Mouse (Mus musculus): ENCODE data around the gene Ptprt. TPM values are rescaled to one million over a fixed set of nuclear protein-coding genes. Genes with fewer than 3 reads are reported as not detected.

The Ptprt gene
- polyA plus RNA-seq, 1 experiment: 1.1 TPM

- H3K4me3 ChIP-seq (ENCODE audit: control insufficient read depth, insufficient read depth, low read length): no peak overlapping the region
- no peak for DNase-seq
- no peak overlapping the region for H3K27ac ChIP-seq (ENCODE audit: control insufficient read depth, insufficient read depth, low read length)
- TF ChIP-seq POLR2A (IDR thresholded peaks at IDR 0.05; ENCODE audit: control insufficient read depth, extremely low read depth, insufficient read depth, low read length, poor library complexity) (no peak), CTCF (IDR thresholded peaks at IDR 0.05; ENCODE audit: borderline replicate concordance, control insufficient read depth, extremely low read depth, insufficient read depth, low read length, poor library complexity) (no peak)
- H3K27me3 ChIP-seq (ENCODE audit: control insufficient read depth, insufficient read depth, low read length): no peaks in the 10 kb centered on the region
- no peaks in the 10 kb centered on the region for H3K36me3 ChIP-seq (ENCODE audit: control insufficient read depth, insufficient read depth, low read length)
- H3K4me1 ChIP-seq (replicated peaks; ENCODE audit: control insufficient read depth, insufficient read depth, low read length): no peaks in the 10 kb centered on the region
- WGBS: 93% methylated on average over 12 of the region's 12 CpGs
These were observed 89.9 kb downstream of the Ptprt start for GRCm38 (mm10) chr2:162571037-162571436.

DNA sequence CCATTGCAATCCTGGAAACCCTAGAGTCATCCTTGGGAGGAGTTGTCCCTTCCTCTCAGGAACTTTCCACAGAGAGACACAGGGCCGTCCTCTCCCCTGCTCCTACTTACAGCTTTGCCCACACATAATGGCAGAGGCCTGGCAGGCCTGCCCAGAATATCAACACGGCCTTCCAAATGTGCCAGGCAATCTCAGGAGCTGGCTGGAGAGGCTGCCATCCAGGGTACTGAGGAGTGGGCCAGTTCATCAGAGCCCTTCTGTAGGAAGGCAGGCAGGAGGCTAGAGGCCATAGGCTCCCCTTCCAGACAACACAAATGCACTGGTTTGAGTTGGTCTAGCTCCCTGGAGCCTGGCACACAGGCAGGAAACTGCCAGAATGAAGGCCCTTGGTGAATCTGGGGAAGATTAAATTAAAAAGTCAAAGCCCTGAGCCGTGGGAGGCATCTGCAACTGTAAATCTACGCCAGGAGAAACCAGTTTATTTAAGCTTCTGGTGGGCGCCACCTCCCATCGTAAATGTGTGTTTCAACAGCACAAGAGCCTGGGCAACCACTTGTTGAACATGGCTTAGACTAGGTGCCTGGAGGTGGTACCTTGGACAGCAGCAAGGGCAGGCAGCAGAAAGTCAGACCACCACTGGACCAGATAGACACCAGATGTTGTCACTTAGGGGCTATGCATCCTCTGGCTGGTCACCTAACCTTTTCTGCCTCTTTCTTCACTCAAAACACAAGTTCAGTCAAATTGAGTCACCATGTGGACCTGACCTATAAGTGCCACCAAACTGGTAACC lies 92.4 kb downstream of the Ptprt start:
- Histone ChIP-seq H3K4me1 (replicated peaks; ENCODE audit: control insufficient read depth, insufficient read depth, low read length) (no peaks in the 10 kb centered on the region), H3K36me3 (ENCODE audit: control insufficient read depth, insufficient read depth, low read length) (no peaks in the 10 kb centered on the region), H3K4me3 (ENCODE audit: control insufficient read depth, insufficient read depth, low read length) (no peak overlapping the region), H3K27ac (ENCODE audit: control insufficient read depth, insufficient read depth, low read length) (no peak overlapping the region), H3K27me3 (ENCODE audit: control insufficient read depth, insufficient read depth, low read length) (no peaks in the 10 kb centered on the region)
- no peak for TF ChIP-seq POLR2A (IDR thresholded peaks at IDR 0.05; ENCODE audit: control insufficient read depth, extremely low read depth, insufficient read depth, low read length, poor library complexity)
- TF ChIP-seq CTCF (IDR thresholded peaks at IDR 0.05; ENCODE audit: borderline replicate concordance, control insufficient read depth, extremely low read depth, insufficient read depth, low read length, poor library complexity): no peak
- 71% methylated on average over 6 of the region's 6 CpGs for WGBS
- DNase-seq: no peak

DNA sequence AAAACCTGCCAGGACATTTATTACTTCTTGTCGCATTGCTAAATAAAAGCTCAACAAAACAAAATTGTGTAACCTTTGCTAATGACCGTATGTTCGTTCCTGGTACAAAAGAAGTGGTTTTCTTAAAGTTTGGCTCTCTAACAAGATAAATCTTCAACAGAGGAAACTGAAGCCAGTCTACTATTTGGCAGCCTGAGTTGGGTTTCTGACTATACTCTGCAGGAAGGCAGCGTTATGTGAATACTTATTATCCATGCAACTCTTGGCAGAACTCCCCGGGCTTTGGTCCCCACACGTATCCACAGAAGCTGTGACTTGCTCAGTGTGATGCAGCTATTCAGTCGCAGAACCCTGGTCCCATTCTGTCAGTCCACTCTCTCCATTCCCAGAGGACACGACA lies 112.6 kb downstream of the Ptprt start:
- H3K4me3 ChIP-seq (ENCODE audit: control insufficient read depth, insufficient read depth, low read length): no peak overlapping the region
- 90% methylated on average over 8 of the region's 8 CpGs for WGBS
- no peaks in the 10 kb centered on the region for H3K36me3 ChIP-seq (ENCODE audit: control insufficient read depth, insufficient read depth, low read length)
- no peaks in the 10 kb centered on the region for H3K27me3 ChIP-seq (ENCODE audit: control insufficient read depth, insufficient read depth, low read length)
- H3K4me1 ChIP-seq (replicated peaks; ENCODE audit: control insufficient read depth, insufficient read depth, low read length): no peaks in the 10 kb centered on the region
- DNase-seq: no peak
- TF ChIP-seq CTCF (IDR thresholded peaks at IDR 0.05; ENCODE audit: borderline replicate concordance, control insufficient read depth, extremely low read depth, insufficient read depth, low read length, poor library complexity) (no peak), POLR2A (IDR thresholded peaks at IDR 0.05; ENCODE audit: control insufficient read depth, extremely low read depth, insufficient read depth, low read length, poor library complexity) (no peak)
- no peak overlapping the region for H3K27ac ChIP-seq (ENCODE audit: control insufficient read depth, insufficient read depth, low read length)

GRCm38 (mm10) chr2:162531638-162532037 lies 129.3 kb downstream of the Ptprt start:
- Histone ChIP-seq H3K4me3 (ENCODE audit: control insufficient read depth, insufficient read depth, low read length) (no peak overlapping the region), H3K36me3 (ENCODE audit: control insufficient read depth, insufficient read depth, low read length) (no peaks in the 10 kb centered on the region), H3K27ac (ENCODE audit: control insufficient read depth, insufficient read depth, low read length) (no peak overlapping the region), H3K27me3 (ENCODE audit: control insufficient read depth, insufficient read depth, low read length) (no peaks in the 10 kb centered on the region), H3K4me1 (replicated peaks; ENCODE audit: control insufficient read depth, insufficient read depth, low read length) (no peaks in the 10 kb centered on the region)
- 65% methylated on average over 7 of the region's 7 CpGs for WGBS
- no peak for TF ChIP-seq CTCF (IDR thresholded peaks at IDR 0.05; ENCODE audit: borderline replicate concordance, control insufficient read depth, extremely low read depth, insufficient read depth, low read length, poor library complexity)
- no peak for TF ChIP-seq POLR2A (IDR thresholded peaks at IDR 0.05; ENCODE audit: control insufficient read depth, extremely low read depth, insufficient read depth, low read length, poor library complexity)
- no peak for DNase-seq

GRCm38 (mm10) chr2:162528911-162529310 lies 132.0 kb downstream of the Ptprt start:
- 94% methylated on average over 3 of the region's 3 CpGs for WGBS
- Histone ChIP-seq H3K27me3 (ENCODE audit: control insufficient read depth, insufficient read depth, low read length) (no peaks in the 10 kb centered on the region), H3K4me3 (ENCODE audit: control insufficient read depth, insufficient read depth, low read length) (no peak overlapping the region), H3K36me3 (ENCODE audit: control insufficient read depth, insufficient read depth, low read length) (no peaks in the 10 kb centered on the region), H3K4me1 (replicated peaks; ENCODE audit: control insufficient read depth, insufficient read depth, low read length) (no peaks in the 10 kb centered on the region), H3K27ac (ENCODE audit: control insufficient read depth, insufficient read depth, low read length) (no peak overlapping the region)
- TF ChIP-seq CTCF (IDR thresholded peaks at IDR 0.05; ENCODE audit: borderline replicate concordance, control insufficient read depth, extremely low read depth, insufficient read depth, low read length, poor library complexity) (no peak), POLR2A (IDR thresholded peaks at IDR 0.05; ENCODE audit: control insufficient read depth, extremely low read depth, insufficient read depth, low read length, poor library complexity) (no peak)
- no peak for DNase-seq

DNA sequence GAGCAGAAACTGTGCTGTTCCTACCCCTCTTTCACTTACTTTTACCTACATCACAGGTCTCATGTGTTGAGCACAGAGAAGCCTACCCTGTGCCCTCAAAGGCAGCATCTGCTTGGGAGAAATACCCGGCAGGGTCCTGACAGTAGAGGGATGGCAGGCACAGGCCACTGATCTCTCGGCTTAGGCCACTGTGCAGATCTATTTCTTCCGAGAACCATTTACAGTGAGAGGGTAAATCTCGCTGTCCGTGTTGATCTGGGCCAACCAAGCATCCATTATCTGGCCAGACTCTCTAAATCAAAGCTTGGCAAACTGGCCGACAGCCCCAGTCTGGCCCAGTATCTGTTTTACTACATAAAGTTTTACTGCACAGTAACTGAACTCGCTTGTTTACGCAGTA lies 145.0 kb downstream of the Ptprt start:
- H3K27me3 ChIP-seq (ENCODE audit: control insufficient read depth, insufficient read depth, low read length): no peaks in the 10 kb centered on the region
- no peak for DNase-seq
- no peak overlapping the region for H3K4me3 ChIP-seq (ENCODE audit: control insufficient read depth, insufficient read depth, low read length)
- 88% methylated on average over 8 of the region's 8 CpGs for WGBS
- H3K4me1 ChIP-seq (replicated peaks; ENCODE audit: control insufficient read depth, insufficient read depth, low read length): no peaks in the 10 kb centered on the region
- H3K36me3 ChIP-seq (ENCODE audit: control insufficient read depth, insufficient read depth, low read length): no peaks in the 10 kb centered on the region
- H3K27ac ChIP-seq (ENCODE audit: control insufficient read depth, insufficient read depth, low read length): no peak overlapping the region
- TF ChIP-seq POLR2A (IDR thresholded peaks at IDR 0.05; ENCODE audit: control insufficient read depth, extremely low read depth, insufficient read depth, low read length, poor library complexity) (no peak), CTCF (IDR thresholded peaks at IDR 0.05; ENCODE audit: borderline replicate concordance, control insufficient read depth, extremely low read depth, insufficient read depth, low read length, poor library complexity) (no peak)
